Mouse (Mus musculus): Measurements from ENCODE around the gene Eif4a3.

- TF ChIP-seq CTCF (IDR thresholded peaks at IDR 0.05; ENCODE audit: extremely low read depth, insufficient read depth, insufficient read length, insufficient replicate concordance) (no peak), POLR2A (IDR thresholded peaks at IDR 0.05; ENCODE audit: low read depth, low read length) (no peak)
Observed at GRCm38 (mm10) chr11:119322521-119322920, 22.6 kb upstream of the Eif4a3 start.

All from spleen, adult 2 months (tissue).